Mouse (Mus musculus): ENCODE results near the gene Rnf215. TPM values are rescaled to one million over a fixed set of nuclear protein-coding genes. Genes with fewer than 3 reads are reported as not detected.
"Not testable (repeated sequence)": the region's sequence is repeated elsewhere in the genome, so short reads cannot be mapped to it uniquely, and the experiment has no call there.

The Rnf215 gene
- total and polyA plus RNA-seq, 2 experiments, result 10.3 to 13.1 TPM

DNA sequence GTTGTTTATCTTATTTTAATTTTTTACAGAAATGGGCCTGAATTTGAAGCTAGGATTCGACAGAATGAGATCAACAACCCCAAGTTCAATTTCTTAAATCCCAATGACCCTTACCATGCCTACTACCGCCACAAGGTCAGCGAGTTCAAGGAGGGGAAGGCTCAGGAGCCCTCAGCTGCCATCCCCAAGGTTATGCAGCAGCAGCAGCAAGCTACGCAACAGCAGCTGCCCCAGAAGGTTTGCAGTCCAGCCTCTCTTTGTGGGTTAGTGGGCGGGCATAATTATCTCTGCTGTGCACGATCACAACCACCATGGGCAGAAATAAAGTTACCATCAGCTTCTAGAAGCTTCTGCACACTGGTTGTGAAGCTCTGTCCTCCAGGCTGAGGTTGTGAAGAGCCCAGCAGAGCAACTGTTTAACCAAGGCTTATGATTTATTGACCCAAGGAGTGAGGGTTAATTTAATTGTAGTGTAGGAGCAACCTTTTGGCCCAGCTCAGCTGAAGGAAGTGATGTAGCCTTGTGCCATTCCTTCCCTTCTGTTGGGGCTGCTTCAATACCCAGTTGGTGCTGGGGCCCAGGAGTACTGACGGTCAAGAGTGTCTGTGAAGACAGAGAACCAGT is 31.6 kb downstream of the Rnf215 start:
- TF ChIP-seq CTCF (IDR thresholded peaks at IDR 0.05; ENCODE audit: low read depth, low read length) (no peak), POLR2A (IDR thresholded peaks at IDR 0.05; ENCODE audit: extremely low read depth, insufficient read depth, low read length) (no peak)
- no peak overlapping the region for H3K4me3 ChIP-seq (ENCODE audit: insufficient read depth, low read depth, low read length)
- 84% methylated on average over 7 of the region's 7 CpGs for WGBS
- peaks cover 2% of the 10 kb centered on the region for H3K79me2 ChIP-seq (ENCODE audit: control insufficient read depth, insufficient read depth, low read length)
- H3K27me3 ChIP-seq (ENCODE audit: control insufficient read depth, insufficient read depth, low read length), result no peaks in the 10 kb centered on the region
- H3K27ac ChIP-seq (replicated peaks; ENCODE audit: insufficient read depth, low read depth, low read length), result no peak overlapping the region
- H3K36me3 ChIP-seq (ENCODE audit: control insufficient read depth, insufficient read depth, low read length), result peaks cover 74% of the 10 kb centered on the region
- no peak for DNase-seq (ENCODE audit: extremely low read depth, low read depth, low spot score)
- no peak overlapping the region for H3K9ac ChIP-seq (ENCODE audit: low read depth, low read length)
- H3K4me1 ChIP-seq (ENCODE audit: control insufficient read depth, insufficient read depth, low read length), result no peaks in the 10 kb centered on the region

- H3K4me3 ChIP-seq (ENCODE audit: insufficient read depth, low read depth, low read length), result no peak overlapping the region
- DNase-seq (ENCODE audit: extremely low read depth, low read depth, low spot score), result no peak
- no peaks in the 10 kb centered on the region for H3K4me1 ChIP-seq (ENCODE audit: control insufficient read depth, insufficient read depth, low read length)
- TF ChIP-seq CTCF (IDR thresholded peaks at IDR 0.05; ENCODE audit: low read depth, low read length), result no peak
- TF ChIP-seq POLR2A (IDR thresholded peaks at IDR 0.05; ENCODE audit: extremely low read depth, insufficient read depth, low read length), result no peak
- no peaks in the 10 kb centered on the region for H3K79me2 ChIP-seq (ENCODE audit: control insufficient read depth, insufficient read depth, low read length)
- H3K27ac ChIP-seq (replicated peaks; ENCODE audit: insufficient read depth, low read depth, low read length), result no peak overlapping the region
- H3K36me3 ChIP-seq (ENCODE audit: control insufficient read depth, insufficient read depth, low read length), result peaks cover 86% of the 10 kb centered on the region
- WGBS, result 69% methylated on average over 5 of the region's 5 CpGs
- H3K27me3 ChIP-seq (ENCODE audit: control insufficient read depth, insufficient read depth, low read length), result no peaks in the 10 kb centered on the region
- H3K9ac ChIP-seq (ENCODE audit: low read depth, low read length), result no peak overlapping the region
Measured at GRCm38 (mm10) chr11:4174586-4174985, 39.6 kb downstream of the Rnf215 start.

- WGBS, result 73% methylated on average over 4 of the region's 4 CpGs
- TF ChIP-seq POLR2A (IDR thresholded peaks at IDR 0.05; ENCODE audit: extremely low read depth, insufficient read depth, low read length) (no peak), CTCF (IDR thresholded peaks at IDR 0.05; ENCODE audit: low read depth, low read length) (no peak)
- no peak overlapping the region for H3K9ac ChIP-seq (ENCODE audit: low read depth, low read length)
- DNase-seq (ENCODE audit: extremely low read depth, low read depth, low spot score), result no peak
- no peak overlapping the region for H3K27ac ChIP-seq (replicated peaks; ENCODE audit: insufficient read depth, low read depth, low read length)
- no peaks in the 10 kb centered on the region for H3K79me2 ChIP-seq (ENCODE audit: control insufficient read depth, insufficient read depth, low read length)
- H3K4me3 ChIP-seq (ENCODE audit: insufficient read depth, low read depth, low read length), result no peak overlapping the region
- no peaks in the 10 kb centered on the region for H3K27me3 ChIP-seq (ENCODE audit: control insufficient read depth, insufficient read depth, low read length)
- H3K4me1 ChIP-seq (ENCODE audit: control insufficient read depth, insufficient read depth, low read length), result no peaks in the 10 kb centered on the region
- H3K36me3 ChIP-seq (ENCODE audit: control insufficient read depth, insufficient read depth, low read length), result peaks cover 75% of the 10 kb centered on the region
Measured at GRCm38 (mm10) chr11:4177716-4178115, 42.7 kb downstream of the Rnf215 start.

DNA sequence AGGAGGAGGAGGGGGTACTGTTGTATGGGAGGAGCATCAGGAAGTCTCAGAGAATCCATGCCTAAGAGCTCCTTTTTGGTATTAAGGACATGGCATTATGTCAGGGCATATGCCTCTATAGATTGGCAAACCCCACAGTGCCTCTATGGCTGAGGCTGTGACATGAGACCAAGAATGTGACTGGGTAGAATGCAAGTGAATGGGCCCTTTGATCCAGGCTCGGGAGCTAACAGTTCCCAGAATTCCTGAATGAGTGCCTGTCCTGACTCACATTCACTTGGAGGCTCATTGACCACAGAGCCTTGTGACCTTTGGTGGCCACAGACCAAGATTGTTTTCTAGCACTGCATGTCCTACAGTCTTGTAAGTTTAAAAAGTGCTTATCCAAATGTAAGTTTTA is 47.1 kb downstream of the Rnf215 start:
- TF ChIP-seq CTCF (IDR thresholded peaks at IDR 0.05; ENCODE audit: low read depth, low read length) (no peak), POLR2A (IDR thresholded peaks at IDR 0.05; ENCODE audit: extremely low read depth, insufficient read depth, low read length) (no peak)
- no peak for DNase-seq (ENCODE audit: extremely low read depth, low read depth, low spot score)
- Histone ChIP-seq H3K27ac (replicated peaks; ENCODE audit: insufficient read depth, low read depth, low read length) (no peak overlapping the region), H3K27me3 (ENCODE audit: control insufficient read depth, insufficient read depth, low read length) (no peaks in the 10 kb centered on the region), H3K36me3 (ENCODE audit: control insufficient read depth, insufficient read depth, low read length) (peaks cover 37% of the 10 kb centered on the region; the same call in 1 of the 2 replicates), H3K79me2 (ENCODE audit: control insufficient read depth, insufficient read depth, low read length) (peaks cover 3% of the 10 kb centered on the region; the same call in 1 of the 2 replicates), H3K9ac (ENCODE audit: low read depth, low read length) (no peak overlapping the region), H3K4me1 (ENCODE audit: control insufficient read depth, insufficient read depth, low read length) (no peaks in the 10 kb centered on the region), H3K4me3 (ENCODE audit: insufficient read depth, low read depth, low read length) (no peak overlapping the region)
- WGBS, result 19% methylated on average over 1 of the region's 1 CpGs

DNA sequence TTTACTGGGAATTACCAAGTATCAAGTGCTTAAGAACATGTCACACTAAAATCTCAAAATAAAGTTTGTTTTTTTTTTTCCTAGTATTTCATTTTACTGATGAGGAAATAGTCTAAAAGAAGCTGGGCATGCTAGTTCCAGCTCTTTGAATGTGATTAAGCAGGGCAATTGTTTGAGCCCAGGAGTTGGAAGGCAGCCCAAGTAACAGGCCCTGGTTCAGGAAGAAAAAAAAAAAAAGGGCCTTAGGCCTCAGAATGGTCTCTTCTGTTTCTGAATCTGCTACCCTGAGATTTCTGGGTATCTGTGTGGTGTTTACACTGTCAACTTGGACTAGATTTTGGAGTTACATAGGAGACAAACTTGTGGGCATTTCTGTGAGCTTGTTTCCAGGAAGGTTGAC is 48.5 kb downstream of the Rnf215 start:
- TF ChIP-seq CTCF (IDR thresholded peaks at IDR 0.05; ENCODE audit: low read depth, low read length) (no peak), POLR2A (IDR thresholded peaks at IDR 0.05; ENCODE audit: extremely low read depth, insufficient read depth, low read length) (no peak)
- Histone ChIP-seq H3K27ac (replicated peaks; ENCODE audit: insufficient read depth, low read depth, low read length) (no peak overlapping the region), H3K4me1 (ENCODE audit: control insufficient read depth, insufficient read depth, low read length) (peaks cover 12% of the 10 kb centered on the region), H3K9ac (ENCODE audit: low read depth, low read length) (no peak overlapping the region), H3K79me2 (ENCODE audit: control insufficient read depth, insufficient read depth, low read length) (peaks cover 16% of the 10 kb centered on the region; the same call in 1 of the 2 replicates), H3K4me3 (ENCODE audit: insufficient read depth, low read depth, low read length) (no peak overlapping the region), H3K27me3 (ENCODE audit: control insufficient read depth, insufficient read depth, low read length) (no peaks in the 10 kb centered on the region), H3K36me3 (ENCODE audit: control insufficient read depth, insufficient read depth, low read length) (peaks cover 25% of the 10 kb centered on the region; the same call in 1 of the 2 replicates)
- no peak for DNase-seq (ENCODE audit: extremely low read depth, low read depth, low spot score)

- Histone ChIP-seq H3K4me1 (ENCODE audit: control insufficient read depth, insufficient read depth, low read length) (peaks cover 16% of the 10 kb centered on the region), H3K36me3 (ENCODE audit: control insufficient read depth, insufficient read depth, low read length) (peaks cover 18% of the 10 kb centered on the region; the same call in 1 of the 2 replicates), H3K27ac (replicated peaks; ENCODE audit: insufficient read depth, low read depth, low read length) (no peak overlapping the region), H3K79me2 (ENCODE audit: control insufficient read depth, insufficient read depth, low read length) (peaks cover 16% of the 10 kb centered on the region; the same call in 1 of the 2 replicates), H3K9ac (ENCODE audit: low read depth, low read length) (no peak overlapping the region), H3K27me3 (ENCODE audit: control insufficient read depth, insufficient read depth, low read length) (no peaks in the 10 kb centered on the region), H3K4me3 (ENCODE audit: insufficient read depth, low read depth, low read length) (no peak overlapping the region)
- TF ChIP-seq POLR2A (IDR thresholded peaks at IDR 0.05; ENCODE audit: extremely low read depth, insufficient read depth, low read length), result no peak
- 0 out of 2 replicates have a peak, but pooled peaks have one; percentile 9 for TF ChIP-seq CTCF (IDR thresholded peaks at IDR 0.05; ENCODE audit: low read depth, low read length)
- DNase-seq (ENCODE audit: extremely low read depth, low read depth, low spot score), result no peak
- WGBS, result 75% methylated on average over 4 of the region's 4 CpGs
Measured at GRCm38 (mm10) chr11:4184251-4184952, 49.4 kb downstream of the Rnf215 start.

- not testable (repeated sequence) for H3K27me3 ChIP-seq (ENCODE audit: control insufficient read depth, insufficient read depth, low read length); H3K27ac ChIP-seq (replicated peaks; ENCODE audit: insufficient read depth, low read depth, low read length); H3K4me3 ChIP-seq (ENCODE audit: insufficient read depth, low read depth, low read length); H3K9ac ChIP-seq (ENCODE audit: low read depth, low read length); DNase-seq (ENCODE audit: extremely low read depth, low read depth, low spot score); H3K36me3 ChIP-seq (ENCODE audit: control insufficient read depth, insufficient read depth, low read length)
- H3K79me2 ChIP-seq (ENCODE audit: control insufficient read depth, insufficient read depth, low read length), result peaks cover 23% of the 10 kb centered on the region; the same call in 1 of the 2 replicates
- H3K4me1 ChIP-seq (ENCODE audit: control insufficient read depth, insufficient read depth, low read length), result peaks cover 23% of the 10 kb centered on the region
- 86% methylated on average over 6 of the region's 6 CpGs for WGBS
Measured at GRCm38 (mm10) chr11:4185480-4185879, 50.5 kb downstream of the Rnf215 start.
